Mouse (Mus musculus): ENCODE measurements around the gene Aif1.

DNA sequence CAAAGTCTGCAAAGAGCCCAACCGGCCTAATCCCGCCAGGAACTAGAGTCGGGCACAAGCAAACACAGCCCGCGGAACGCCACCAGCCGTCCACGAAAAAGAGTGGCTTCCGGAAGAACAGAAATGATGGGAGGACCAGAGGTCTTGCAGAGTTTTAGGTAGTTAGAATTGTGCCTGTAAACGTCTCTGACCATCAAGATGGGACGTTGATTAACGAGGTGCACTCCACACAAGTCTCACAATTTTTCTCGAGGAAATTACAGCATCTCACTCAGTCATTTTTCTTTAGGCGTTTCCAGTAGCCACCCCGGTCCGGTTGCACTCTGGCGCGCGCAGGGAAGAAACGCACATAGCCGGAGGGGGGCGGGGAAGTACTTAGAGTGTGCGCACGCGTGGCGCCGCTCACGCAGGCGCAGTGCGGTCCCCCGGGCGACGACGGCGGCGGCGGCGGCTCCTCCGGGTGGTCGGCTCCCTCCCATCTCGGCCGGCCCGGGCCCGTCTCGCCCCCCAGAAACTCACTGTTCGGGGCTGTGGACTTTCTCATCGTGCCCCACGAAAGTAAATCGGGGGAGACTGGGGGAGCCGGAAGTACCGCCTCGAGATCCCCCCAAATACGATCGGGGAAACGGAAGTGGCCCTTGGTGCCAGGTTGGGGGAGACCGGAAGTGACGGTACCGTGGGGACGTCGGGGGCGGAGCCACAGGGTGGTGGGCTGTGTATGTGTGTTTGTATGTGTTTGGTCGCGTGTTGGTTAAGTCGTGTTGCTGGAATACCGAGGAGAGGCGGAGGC is 40.9 kb downstream of the Aif1 start, which contains the start of gene Bag6:
- TF ChIP-seq CTCF (IDR thresholded peaks at IDR 0.05; ENCODE audit: low read depth) = no peak; the same call in 1 of the 2 replicates
- TF ChIP-seq EP300 (IDR thresholded peaks at IDR 0.05; ENCODE audit: low read depth) = peak; percentile 84
